Mouse (Mus musculus): Measurements from ENCODE around the gene Cdk6.
"Not testable (repeated sequence)": the region's sequence is repeated elsewhere in the genome, so short reads cannot be mapped to it uniquely, and the experiment has no call there.

Gene Cdk6

GRCm38 (mm10) chr5:3420832-3421228, 79.5 kb downstream of the Cdk6 start:
- DNase-seq (ENCODE audit: low read depth, low spot score): no peak

- DNase-seq (ENCODE audit: low read depth, low spot score): not testable (repeated sequence)
Measured at GRCm38 (mm10) chr5:3433131-3433700, 91.9 kb downstream of the Cdk6 start.

DNA sequence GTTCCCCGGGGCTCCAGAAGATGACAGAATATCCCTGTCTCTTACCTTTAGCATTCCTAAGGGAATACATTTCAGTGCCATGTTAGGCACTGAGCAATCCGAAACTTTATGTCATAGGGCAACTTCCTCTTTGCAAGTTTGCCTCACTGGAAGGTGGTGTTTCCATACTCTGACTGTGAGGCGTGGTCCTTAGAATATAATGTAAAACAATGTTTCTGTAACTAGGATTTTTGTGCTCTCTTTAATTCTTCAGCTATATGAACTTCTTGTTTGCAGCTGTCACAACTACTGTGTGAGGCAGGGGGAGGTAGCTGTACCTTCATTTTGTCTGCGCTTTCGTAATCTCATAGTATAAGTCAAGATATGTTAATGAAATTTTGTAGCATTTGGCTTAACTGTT, 92.8 kb downstream of the Cdk6 start:
- not testable (repeated sequence) for DNase-seq (ENCODE audit: low read depth, low spot score)

DNA sequence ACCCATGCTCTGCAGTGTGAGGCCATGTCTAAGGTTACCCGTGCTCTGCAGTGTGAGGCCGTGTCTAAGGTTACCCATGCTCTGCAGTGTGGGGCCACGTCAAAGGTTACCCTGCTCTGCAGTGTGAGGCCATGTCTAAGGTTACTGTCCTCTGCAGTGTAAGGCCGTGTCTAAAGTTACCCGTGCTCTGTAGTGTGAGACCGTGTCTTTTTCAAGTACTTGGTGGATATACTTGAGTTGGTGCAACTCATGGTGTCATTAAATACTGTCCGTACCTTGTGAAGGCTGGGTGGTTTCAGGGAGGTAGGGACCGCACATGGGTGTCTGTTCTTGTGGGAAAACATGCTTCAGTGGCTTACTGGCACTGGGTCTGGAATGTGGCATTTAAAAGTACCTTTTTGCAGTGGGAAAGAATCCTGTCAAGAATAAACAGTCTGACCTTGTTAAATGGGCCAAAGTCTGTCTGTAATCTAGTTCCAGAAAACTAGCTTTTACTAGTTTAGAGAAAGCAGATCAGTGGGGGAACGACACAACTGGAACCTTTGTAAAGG, 97.2 kb downstream of the Cdk6 start:
- DNase-seq (ENCODE audit: low read depth, low spot score): not testable (repeated sequence)

DNA sequence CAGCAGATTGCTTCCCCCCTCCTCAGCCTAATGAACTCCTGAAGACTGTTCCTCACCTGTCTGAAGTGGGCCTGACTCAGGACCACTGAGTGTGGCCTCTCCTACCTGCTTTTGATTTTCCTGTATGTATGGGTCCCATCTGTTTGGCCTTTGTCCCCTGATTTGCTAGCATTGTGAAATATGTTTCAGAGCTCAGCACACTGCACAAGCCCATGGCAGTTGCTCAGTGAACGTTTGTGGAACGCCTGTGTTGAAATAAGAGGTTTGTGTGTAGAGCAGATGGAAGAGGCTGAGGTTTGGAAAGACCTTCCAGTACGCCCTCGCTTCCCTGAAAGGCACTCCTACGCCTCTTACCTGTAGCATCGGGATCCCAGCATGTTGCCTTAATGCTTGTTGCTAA, 98.1 kb downstream of the Cdk6 start:
- DNase-seq (ENCODE audit: low read depth, low spot score): not testable (repeated sequence)

DNA sequence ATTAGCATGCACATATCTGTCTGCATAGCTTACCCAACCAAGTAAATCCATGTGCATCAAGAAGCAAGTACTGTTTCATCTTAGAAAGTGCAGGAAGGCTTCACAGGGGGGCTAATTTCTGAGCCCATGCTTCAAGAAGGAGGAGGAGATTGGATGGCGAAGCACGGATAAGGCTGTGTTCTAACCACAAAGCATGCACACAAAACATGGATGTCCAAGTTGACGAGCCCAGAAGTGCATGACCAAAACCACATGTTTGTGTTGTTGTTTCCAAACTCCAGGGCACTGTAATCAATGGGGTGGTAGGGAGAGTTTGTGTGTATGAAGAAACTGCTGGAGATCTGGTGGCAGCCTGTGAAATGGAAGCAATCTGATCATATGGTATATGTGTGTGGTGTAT, 101.2 kb downstream of the Cdk6 start:
- DNase-seq (ENCODE audit: low read depth, low spot score): not testable (repeated sequence)

GRCm38 (mm10) chr5:3451233-3451632, 109.9 kb downstream of the Cdk6 start:
- DNase-seq (ENCODE audit: low read depth, low spot score): not testable (repeated sequence)

DNA sequence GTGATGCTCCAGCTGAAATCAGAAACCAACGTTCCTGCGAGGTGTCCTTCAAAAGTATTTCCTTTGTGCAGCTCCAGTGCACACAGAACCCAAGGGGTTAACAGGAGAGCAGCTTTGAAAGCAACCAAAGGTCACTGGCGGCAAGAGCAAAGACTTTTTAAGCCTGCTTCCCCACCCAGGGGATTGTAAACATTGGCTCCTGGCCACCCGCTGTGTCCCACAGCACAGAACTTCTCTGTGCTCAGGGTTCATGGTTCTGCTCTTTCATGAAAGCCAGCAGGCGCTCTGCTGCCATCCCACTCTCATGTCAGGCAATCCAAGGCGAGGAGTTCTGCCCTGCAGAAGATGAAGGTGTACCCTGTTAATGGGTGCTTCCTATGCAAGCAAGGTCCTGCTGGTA, 112.7 kb downstream of the Cdk6 start:
- not testable (repeated sequence) for DNase-seq (ENCODE audit: low read depth, low spot score)

DNA sequence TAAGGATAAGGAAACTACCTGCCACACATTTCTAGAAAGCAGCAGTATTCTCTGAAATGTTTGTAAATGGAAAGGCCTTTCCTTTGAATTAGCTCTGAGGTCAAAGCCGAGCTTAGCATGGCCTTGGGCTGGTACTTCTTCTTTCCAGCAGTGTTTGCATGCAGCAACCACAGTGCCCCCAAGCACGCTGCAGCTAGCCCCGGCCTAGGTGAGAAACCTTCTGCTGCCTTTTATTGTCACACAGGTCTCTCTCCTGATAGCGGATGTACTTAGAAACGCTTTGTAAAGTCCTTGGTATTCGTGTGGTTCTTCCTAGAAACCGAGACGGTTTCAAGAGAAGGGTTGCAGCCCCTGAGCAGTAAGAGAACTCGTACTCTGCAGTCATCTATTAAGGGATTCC, 119.6 kb downstream of the Cdk6 start:
- DNase-seq (ENCODE audit: low read depth, low spot score): no peak

DNA sequence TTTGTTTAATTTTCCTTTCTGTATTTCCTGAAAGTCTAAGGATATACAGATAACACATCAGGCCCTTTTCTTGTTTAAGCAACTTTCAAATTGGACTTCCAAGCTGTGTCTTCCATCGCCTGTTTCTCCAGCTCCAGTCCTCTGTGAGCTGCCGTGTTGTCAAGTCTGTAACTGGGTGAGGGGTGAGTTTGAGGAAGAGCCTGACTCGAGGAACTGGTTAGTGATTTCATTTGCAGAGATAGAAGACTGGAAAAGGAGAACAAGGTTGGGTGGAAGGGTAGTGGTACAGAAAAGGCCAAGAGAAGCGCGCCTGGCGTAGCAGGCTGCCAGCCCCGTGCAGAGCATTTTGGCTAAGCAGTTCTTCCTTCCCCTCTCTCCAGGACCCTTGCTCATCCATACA, 120.1 kb downstream of the Cdk6 start:
- no peak for DNase-seq (ENCODE audit: low read depth, low spot score)

DNA sequence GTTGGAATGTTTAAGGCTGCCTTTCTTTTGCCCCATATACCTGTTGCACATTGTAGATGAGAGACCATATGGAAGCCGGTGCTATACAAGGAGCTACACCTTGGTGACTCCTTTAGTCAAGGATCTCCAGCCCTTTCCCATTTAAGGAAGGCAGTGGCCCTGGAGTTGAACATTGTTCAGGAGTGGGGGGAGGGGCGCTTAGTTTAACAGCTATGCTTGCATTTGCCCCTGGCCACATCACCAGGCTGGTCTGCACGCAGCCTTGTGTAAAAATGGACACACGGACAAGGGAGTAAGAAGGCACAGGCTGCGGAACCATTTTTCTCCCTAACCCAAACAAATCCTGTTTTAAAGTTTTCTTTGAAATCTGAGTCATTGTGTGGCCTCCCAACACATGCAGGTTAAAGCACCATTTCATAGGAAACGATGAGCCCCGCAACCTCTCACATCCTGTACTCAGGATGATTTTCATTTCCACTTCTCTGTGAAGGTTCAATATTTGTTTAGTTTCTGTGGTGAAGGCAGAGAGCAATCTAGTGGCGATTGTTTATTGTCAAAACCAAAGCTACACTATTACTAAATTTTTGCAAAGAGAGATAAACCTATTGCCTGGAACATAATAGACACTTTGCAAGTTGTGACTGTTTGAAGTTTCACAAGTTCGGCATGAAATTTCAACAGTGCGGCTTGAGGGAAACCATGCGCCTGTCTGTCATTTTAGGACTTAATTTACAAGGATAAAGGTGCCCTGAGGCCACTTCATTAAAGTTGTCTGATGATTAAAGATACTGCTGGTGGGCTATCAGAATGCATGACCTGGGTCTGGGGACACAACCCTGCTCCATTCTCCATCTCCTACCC, 121.8 kb downstream of the Cdk6 start:
- no peak for DNase-seq (ENCODE audit: low read depth, low spot score)

- DNase-seq (ENCODE audit: low read depth, low spot score): no peak
Measured at GRCm38 (mm10) chr5:3463758-3464157, 122.5 kb downstream of the Cdk6 start.

DNA sequence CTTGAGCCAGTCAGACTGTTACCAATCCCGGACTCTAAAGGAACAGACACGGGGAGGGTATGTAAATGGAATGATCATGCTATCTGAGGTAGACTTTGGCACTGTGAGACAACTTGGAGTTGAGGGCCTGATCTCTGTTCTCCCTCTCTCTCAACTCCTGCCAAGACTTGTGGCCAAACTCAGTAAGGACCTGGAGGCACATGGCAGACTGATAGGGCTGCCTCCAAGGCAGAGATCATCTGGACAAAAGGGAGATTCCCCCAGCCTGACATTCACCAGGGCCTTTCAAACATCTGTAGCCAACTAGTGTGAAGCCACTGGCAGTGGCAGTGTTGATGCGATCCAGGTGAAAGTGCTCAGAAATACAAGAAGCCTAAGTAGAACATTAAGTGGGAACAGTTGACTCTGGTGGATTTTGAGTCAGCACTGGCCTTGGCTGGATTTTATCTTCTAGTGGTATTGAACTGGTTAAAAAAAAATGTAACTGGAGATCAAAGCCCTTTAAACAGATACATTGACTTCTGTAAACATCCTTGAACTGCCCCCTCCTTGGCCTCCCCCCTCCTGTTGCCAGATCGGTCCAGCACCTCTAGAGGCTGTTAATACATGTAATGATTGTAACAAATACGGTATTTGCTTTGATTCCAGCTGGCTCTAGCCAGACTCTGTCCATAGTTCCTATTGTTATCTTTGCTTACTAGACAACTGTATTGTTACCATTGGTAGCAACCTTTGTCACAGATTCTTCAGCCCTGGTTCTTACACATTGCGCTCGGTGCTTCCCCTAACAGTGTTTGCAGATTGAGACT, 125.0 kb downstream of the Cdk6 start:
- DNase-seq (ENCODE audit: low read depth, low spot score): peak; percentile 58

DNA sequence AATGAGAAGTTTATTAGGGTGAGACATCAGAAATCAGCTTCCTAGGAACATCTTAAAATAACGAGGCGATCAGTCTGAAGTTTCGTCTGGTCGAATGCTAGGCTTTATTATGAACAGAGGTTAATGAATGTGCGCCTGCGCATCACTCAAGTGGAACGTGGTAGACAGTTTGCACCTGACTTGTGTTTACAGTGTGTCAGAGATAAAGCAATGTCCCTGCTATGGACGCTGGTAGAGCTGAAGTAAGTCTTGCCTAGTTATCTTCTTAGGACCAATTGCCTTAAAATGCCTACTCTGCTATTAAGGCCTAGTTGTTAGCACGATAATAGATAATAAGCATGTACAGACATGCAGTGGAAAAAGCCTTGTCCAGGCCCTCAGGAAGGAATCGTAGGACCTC, 129.6 kb downstream of the Cdk6 start:
- DNase-seq (ENCODE audit: low read depth, low spot score): no peak

- DNase-seq (ENCODE audit: low read depth, low spot score): no peak
Measured at GRCm38 (mm10) chr5:3472311-3473156, 131.2 kb downstream of the Cdk6 start.

DNA sequence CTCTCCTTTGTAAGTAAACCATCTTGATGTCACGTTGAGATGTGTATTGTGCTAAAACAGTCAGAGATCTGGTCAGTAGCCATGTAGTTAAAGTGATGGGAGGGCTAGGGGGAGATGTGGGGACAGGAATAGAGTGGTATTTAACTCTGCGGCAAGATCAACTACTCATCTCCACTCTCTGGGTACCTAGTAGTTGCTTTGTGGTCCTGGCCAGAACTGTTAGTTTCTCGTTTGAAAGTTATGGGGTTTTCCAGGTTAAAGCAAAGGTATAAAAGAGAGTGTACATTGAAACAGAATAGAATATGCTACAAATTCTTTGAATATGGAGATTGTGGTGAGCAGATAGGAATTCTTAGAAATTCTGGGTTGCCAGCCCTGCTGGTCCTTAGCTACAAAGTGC, 136.4 kb downstream of the Cdk6 start:
- DNase-seq (ENCODE audit: low read depth, low spot score): no peak

- no peak for DNase-seq (ENCODE audit: low read depth, low spot score)
Measured at GRCm38 (mm10) chr5:3478216-3478615, 136.9 kb downstream of the Cdk6 start.

- no peak for DNase-seq (ENCODE audit: low read depth, low spot score)
Measured at GRCm38 (mm10) chr5:3479016-3479795, 137.9 kb downstream of the Cdk6 start.

- no peak for DNase-seq (ENCODE audit: low read depth, low spot score)
Measured at GRCm38 (mm10) chr5:3480637-3481395, 139.5 kb downstream of the Cdk6 start.

DNA sequence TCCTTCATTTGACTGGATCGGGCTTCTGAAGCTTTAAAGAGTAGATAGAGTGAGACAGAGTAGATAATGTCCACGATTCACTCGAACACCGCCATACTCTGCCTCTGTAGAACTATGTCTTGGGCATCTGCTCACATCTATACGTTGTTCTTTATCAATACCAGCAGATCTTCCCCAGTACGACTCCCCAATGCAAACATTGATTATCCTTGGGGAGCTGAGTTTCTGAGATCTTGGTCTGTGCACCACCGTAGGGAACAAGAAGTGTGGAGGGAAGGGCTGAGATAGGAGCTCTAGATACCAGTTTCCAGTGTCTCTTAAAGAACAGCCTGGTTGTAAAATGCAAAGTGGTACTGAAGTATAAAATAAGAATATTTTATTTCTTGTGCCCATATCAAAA, 141.2 kb downstream of the Cdk6 start:
- no peak for DNase-seq (ENCODE audit: low read depth, low spot score)

Data from forelimb bud, embryonic 11.5 days (tissue).